In the genomic region with DNA sequence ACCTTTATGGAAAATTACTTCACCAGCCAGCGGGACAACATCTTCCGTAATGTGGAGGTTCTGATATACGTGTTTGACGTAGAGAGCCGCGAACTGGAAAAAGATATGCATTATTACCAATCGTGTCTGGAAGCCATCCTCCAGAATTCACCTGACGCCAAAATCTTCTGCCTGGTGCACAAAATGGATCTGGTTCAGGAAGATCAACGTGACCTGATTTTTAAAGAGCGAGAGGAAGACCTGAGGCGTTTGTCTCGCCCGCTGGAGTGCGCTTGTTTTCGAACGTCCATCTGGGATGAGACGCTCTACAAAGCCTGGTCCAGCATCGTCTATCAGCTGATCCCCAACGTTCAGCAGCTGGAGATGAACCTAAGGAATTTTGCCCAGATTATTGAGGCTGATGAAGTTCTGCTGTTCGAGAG, we compare ENCODE assay signal across 8 mouse cellular contexts. TPM values are rescaled to one million over a fixed set of nuclear protein-coding genes. Genes with fewer than 3 reads are reported as not detected.
DNase-seq lines count a peak whose midpoint lies in the region; ATAC-seq and TF ChIP-seq lines count a peak whose summit lies in the region.

No protein-coding gene starts in this region.

- H3K27ac ChIP-seq in embryonic facial prominence, embryonic 13.5 days: peak overlapping the region; percentile 98
- peak overlapping the region; percentile 93 for H3K27ac ChIP-seq in hindbrain, embryonic 14.5 days
- H3K27ac ChIP-seq in limb, embryonic 14.5 days (replicated peaks; ENCODE audit: low read depth, low read length): peak overlapping the region; percentile 96
- peak overlapping the region; percentile 98 for H3K27ac ChIP-seq in midbrain, embryonic 16.5 days (ENCODE audit: low read length)

- H3K4me1 ChIP-seq in G1E (ENCODE audit: insufficient read depth, low read depth, low read length): peaks cover 38% of the 10 kb centered on the region
- H3K4me1 ChIP-seq in embryonic facial prominence, embryonic 13.5 days: peaks cover 21% of the 10 kb centered on the region
- H3K4me1 ChIP-seq in hindbrain, embryonic 14.5 days (replicated peaks; ENCODE audit: control insufficient read depth, insufficient read depth, low read length): peaks cover 25% of the 10 kb centered on the region
- peaks cover 14% of the 10 kb centered on the region for H3K4me1 ChIP-seq in limb, embryonic 14.5 days (ENCODE audit: control insufficient read depth, insufficient read depth, low read length)
- peaks cover 27% of the 10 kb centered on the region for H3K4me1 ChIP-seq in midbrain, embryonic 16.5 days (ENCODE audit: control insufficient read depth, insufficient read depth, low read length)

- no peak for TF ChIP-seq POLR2A in limb, embryonic 14.5 days (IDR thresholded peaks at IDR 0.05; ENCODE audit: borderline replicate concordance, extremely low read depth, insufficient read depth, insufficient read length)

- WGBS in embryonic facial prominence, embryonic 13.5 days: under 1% methylated on average over 20 of the region's 20 CpGs
- under 1% methylated on average over 20 of the region's 20 CpGs for WGBS in hindbrain, embryonic 14.5 days
- WGBS in limb, embryonic 14.5 days: under 1% methylated on average over 20 of the region's 20 CpGs
- WGBS in midbrain, embryonic 16.5 days: under 1% methylated on average over 20 of the region's 20 CpGs

- no peak for ATAC-seq in G1E (ENCODE audit: extremely low read depth, insufficient number of reproducible peaks, low FRiP score, poor library complexity, severe bottlenecking)
- no peak for ATAC-seq in embryonic facial prominence, embryonic 13.5 days (ENCODE audit: insufficient number of reproducible peaks, insufficient read depth, low FRiP score, low TSS enrichment, low read depth)
- no peak for ATAC-seq in hindbrain, embryonic 14.5 days (ENCODE audit: low FRiP score)
- ATAC-seq in limb, embryonic 14.5 days (ENCODE audit: low FRiP score, low read depth): no peak
- ATAC-seq in midbrain, embryonic 16.5 days: peak; percentile 10; the same call in 1 of the 2 replicates

- peak overlapping the region; percentile 93 for H3K9ac ChIP-seq in embryonic facial prominence, embryonic 13.5 days
- peak overlapping the region; percentile 96 for H3K9ac ChIP-seq in hindbrain, embryonic 14.5 days
- peak overlapping the region; percentile 96 for H3K9ac ChIP-seq in limb, embryonic 14.5 days (ENCODE audit: low read depth, low read length, severe bottlenecking)
- H3K9ac ChIP-seq in midbrain, embryonic 16.5 days (ENCODE audit: low read depth, low read length): peak overlapping the region; percentile 87

- H3K9me3 ChIP-seq in G1E (replicated peaks): no peaks in the 10 kb centered on the region
- no peaks in the 10 kb centered on the region for H3K9me3 ChIP-seq in embryonic facial prominence, embryonic 13.5 days
- no peaks in the 10 kb centered on the region for H3K9me3 ChIP-seq in hindbrain, embryonic 14.5 days (ENCODE audit: control insufficient read depth, low read length)
- no peaks in the 10 kb centered on the region for H3K9me3 ChIP-seq in limb, embryonic 14.5 days (ENCODE audit: control insufficient read depth, low read length)
- no peaks in the 10 kb centered on the region for H3K9me3 ChIP-seq in midbrain, embryonic 16.5 days (replicated peaks; ENCODE audit: control insufficient read depth, low read length, poor library complexity, severe bottlenecking)

- peak overlapping the region; percentile 87 for H3K4me2 ChIP-seq in embryonic facial prominence, embryonic 13.5 days
- H3K4me2 ChIP-seq in hindbrain, embryonic 14.5 days (replicated peaks): peak overlapping the region; percentile 92
- peak overlapping the region; percentile 65 for H3K4me2 ChIP-seq in limb, embryonic 14.5 days (replicated peaks; ENCODE audit: low read depth, low read length, severe bottlenecking)
- peak overlapping the region; percentile 63 for H3K4me2 ChIP-seq in midbrain, embryonic 16.5 days (ENCODE audit: low read length)

- peak; percentile 21 for DNase-seq in kidney, adult 18-20 months
- DNase-seq in kidney, adult 9 months: no peak
- no peak for DNase-seq in G1E (ENCODE audit: low spot score)
- DNase-seq in hindbrain, embryonic 14.5 days (ENCODE audit: low spot score): peak; percentile 64
- peak; percentile 12 for DNase-seq in limb, embryonic 14.5 days (ENCODE audit: low spot score)
- DNase-seq in testis, postnatal 10 days (ENCODE audit: low spot score): no peak

- no peak for TF ChIP-seq CTCF in G1E (IDR thresholded peaks at IDR 0.05; ENCODE audit: low read depth, low read length)

- peak overlapping the region; percentile 92 for H3K4me3 ChIP-seq in G1E (ENCODE audit: low read depth, low read length)
- H3K4me3 ChIP-seq in embryonic facial prominence, embryonic 13.5 days: peak overlapping the region; percentile 92
- peak overlapping the region; percentile 74 for H3K4me3 ChIP-seq in hindbrain, embryonic 14.5 days (replicated peaks; ENCODE audit: low read length)
- peak overlapping the region; percentile 97 for H3K4me3 ChIP-seq in limb, embryonic 14.5 days (replicated peaks; ENCODE audit: low read length)
- peak overlapping the region; percentile 83 for H3K4me3 ChIP-seq in midbrain, embryonic 16.5 days (ENCODE audit: low read depth, low read length)

- peaks cover 18% of the 10 kb centered on the region; the same call in 1 of the 2 replicates for H3K27me3 ChIP-seq in G1E (ENCODE audit: insufficient read depth, low read length)
- no peaks in the 10 kb centered on the region for H3K27me3 ChIP-seq in embryonic facial prominence, embryonic 13.5 days
- no peaks in the 10 kb centered on the region for H3K27me3 ChIP-seq in hindbrain, embryonic 14.5 days (ENCODE audit: control insufficient read depth, insufficient read depth, low read length)
- no peaks in the 10 kb centered on the region for H3K27me3 ChIP-seq in limb, embryonic 14.5 days (ENCODE audit: control insufficient read depth, insufficient read depth, low read length)
- no peaks in the 10 kb centered on the region for H3K27me3 ChIP-seq in midbrain, embryonic 16.5 days (ENCODE audit: control insufficient read depth, insufficient read depth, low read depth, low read length)

- H3K36me3 ChIP-seq in G1E (replicated peaks): peaks cover 36% of the 10 kb centered on the region
- H3K36me3 ChIP-seq in embryonic facial prominence, embryonic 13.5 days: peaks cover 21% of the 10 kb centered on the region
- peaks cover 20% of the 10 kb centered on the region; the same call in 1 of the 2 replicates for H3K36me3 ChIP-seq in hindbrain, embryonic 14.5 days (replicated peaks; ENCODE audit: control insufficient read depth, insufficient read depth)
- H3K36me3 ChIP-seq in limb, embryonic 14.5 days (ENCODE audit: control insufficient read depth, insufficient read depth, low read length): peaks cover 13% of the 10 kb centered on the region
- no peaks in the 10 kb centered on the region for H3K36me3 ChIP-seq in midbrain, embryonic 16.5 days (ENCODE audit: control insufficient read depth, insufficient read depth, low read length)

RNA-seq across cellular contexts. Expression of a gene that starts 0.7 kb away (rescaled TPM):
- total RNA-seq in G1E (2014; fragmentation: Nextera tagmentation) (64.2 and 66.6 TPM in 2 replicates), G1E (2017) (7.8 and 12.1 TPM in 2 replicates)
- polyA plus RNA-seq in G1E (2012): 48.7 and 57.4 TPM in 2 replicates
- 77.6 and 79.5 TPM in 2 replicates for polyA plus RNA-seq in embryonic facial prominence, embryonic 13.5 days (2015; fragmentation: Nextera tagmentation; extraction: Ambion mirVana)
- polyA plus RNA-seq in hindbrain, embryonic 14.5 days (2014; fragmentation: Nextera tagmentation; extraction: Ambion mirVana): 145 TPM in 2 replicates
- 107 and 112 TPM in 2 replicates for polyA plus RNA-seq in limb, embryonic 14.5 days (2012; rRNA removed)
- polyA plus RNA-seq in limb, embryonic 14.5 days (2014; fragmentation: Nextera tagmentation; extraction: Ambion mirVana): 96.1 and 106 TPM in 2 replicates
- polyA plus RNA-seq in midbrain, embryonic 16.5 days (2015; fragmentation: Nextera tagmentation; extraction: Ambion mirVana): 156 and 169 TPM in 2 replicates

RNA-seq across cellular contexts. Expression of a gene that starts 18.0 kb away (rescaled TPM):
- total RNA-seq in G1E (2014; fragmentation: Nextera tagmentation) (not detected in 2 replicates), G1E (2017) (0.12 TPM in 1 of 2 replicates, not detected in the other)
- polyA plus RNA-seq in G1E (2012): not detected in 2 replicates
- polyA plus RNA-seq in embryonic facial prominence, embryonic 13.5 days (2015; fragmentation: Nextera tagmentation; extraction: Ambion mirVana): 0.11 and 0.21 TPM in 2 replicates
- not detected in 2 replicates for polyA plus RNA-seq in hindbrain, embryonic 14.5 days (2014; fragmentation: Nextera tagmentation; extraction: Ambion mirVana)
- polyA plus RNA-seq in limb, embryonic 14.5 days (2012; rRNA removed): 0.08 and 0.14 TPM in 2 replicates
- polyA plus RNA-seq in limb, embryonic 14.5 days (2014; fragmentation: Nextera tagmentation; extraction: Ambion mirVana): not detected in 2 replicates
- polyA plus RNA-seq in midbrain, embryonic 16.5 days (2015; fragmentation: Nextera tagmentation; extraction: Ambion mirVana): not detected in 2 replicates

RNA-seq across cellular contexts. Expression of a gene that starts 35.7 kb away (rescaled TPM):
- total RNA-seq in G1E (2014; fragmentation: Nextera tagmentation) (46.7 and 52.7 TPM in 2 replicates), G1E (2017) (36.6 and 42.9 TPM in 2 replicates)
- polyA plus RNA-seq in G1E (2012): 35.2 and 37.2 TPM in 2 replicates
- polyA plus RNA-seq in embryonic facial prominence, embryonic 13.5 days (2015; fragmentation: Nextera tagmentation; extraction: Ambion mirVana): 15.1 and 15.7 TPM in 2 replicates
- polyA plus RNA-seq in hindbrain, embryonic 14.5 days (2014; fragmentation: Nextera tagmentation; extraction: Ambion mirVana): 7.5 and 8.6 TPM in 2 replicates
- polyA plus RNA-seq in limb, embryonic 14.5 days (2012; rRNA removed): 8.5 and 10.2 TPM in 2 replicates
- 12.8 and 14.2 TPM in 2 replicates for polyA plus RNA-seq in limb, embryonic 14.5 days (2014; fragmentation: Nextera tagmentation; extraction: Ambion mirVana)
- 4.0 and 5.6 TPM in 2 replicates for polyA plus RNA-seq in midbrain, embryonic 16.5 days (2015; fragmentation: Nextera tagmentation; extraction: Ambion mirVana)

Comparison
In these comparisons a context has a peak if more than half of its experiments do, and no peak if none do; other contexts are left out.
1. DNase-seq: peak in kidney, adult 18-20 months (single experiment), hindbrain, embryonic 14.5 days (single experiment) and limb, embryonic 14.5 days (single experiment); none in kidney, adult 9 months (single experiment), G1E (single experiment) and testis, postnatal 10 days (single experiment).
2. Peak in every context shown above with its lines, with median percentiles within 50 percentile points of each other: H3K4me3 ChIP-seq, H3K27ac ChIP-seq, H3K4me2 ChIP-seq and H3K9ac ChIP-seq.